Mouse (Mus musculus): Measurements from ENCODE around the gene Tomm6. TPM values are rescaled to one million over a fixed set of nuclear protein-coding genes. Genes with fewer than 3 reads are reported as not detected.

The Tomm6 gene
- total RNA-seq (2021) (100 to 1,000 TPM; 223 to 242 TPM), polyA plus RNA-seq (2012; rRNA removed) (81.0 and 81.3 TPM in 2 replicates)
- long read RNA-seq, transcript Tomm6-202 (3 exons, 749 nt), result major isoform, 158 of 169 reads
- long read RNA-seq, transcript Tomm6-201 (3 exons, 594 nt), result minor isoform, 8 of 169 reads
- long read RNA-seq, partial matches to known transcripts, result 0 of 169 reads
- long read RNA-seq, other reads (novel, unspliced or antisense), result 3 of 169 reads

GRCm38 (mm10) chr17:47688344-47688607 lies at the start of gene Tomm6:
TSS of gene Tomm6 (minus strand) at chr17:47688386.
- no peak for DNase-seq

DNA sequence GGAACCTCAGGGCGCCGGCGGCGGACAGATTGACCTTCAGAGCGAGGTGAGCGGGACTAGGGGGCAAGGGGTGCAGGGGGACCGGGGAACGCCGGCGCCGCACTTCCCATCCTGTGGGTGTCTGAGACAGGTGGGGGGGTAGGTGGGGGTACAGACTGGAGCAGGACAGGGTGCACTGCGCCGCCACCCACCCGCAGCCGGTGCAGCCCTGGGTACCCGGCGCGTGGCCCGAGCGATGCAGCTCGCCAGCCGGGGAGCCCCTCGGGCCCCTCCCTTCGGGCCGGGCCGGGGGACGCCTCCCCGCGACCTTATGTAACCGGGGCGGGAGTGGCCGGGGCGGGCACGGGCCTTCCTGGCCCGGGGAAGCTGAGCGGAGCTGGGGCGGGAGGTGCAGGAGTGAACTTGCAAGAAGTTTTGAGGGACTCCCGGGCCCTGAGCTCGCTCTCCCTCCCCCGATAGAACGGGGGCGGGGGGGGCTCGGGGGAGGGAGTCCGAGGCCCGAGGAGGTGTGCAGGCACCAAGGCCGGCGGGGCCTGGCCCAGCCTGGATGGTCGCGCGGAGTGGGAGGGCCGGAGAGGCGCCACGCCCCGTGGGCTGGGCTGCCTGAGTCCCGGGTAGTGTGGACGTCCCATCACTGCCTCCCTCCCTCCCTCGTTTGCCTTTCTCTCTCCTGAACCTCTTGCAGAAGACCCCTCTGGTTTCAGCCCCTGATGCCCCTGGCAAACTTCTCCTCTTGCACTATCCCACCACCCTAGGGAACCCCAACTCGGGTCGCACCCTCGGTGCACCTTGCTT lies 49.3 kb upstream of the Tomm6 start:
- DNase-seq, result peak; percentile 96

GRCm38 (mm10) chr17:47736856-47737255 lies 48.7 kb upstream of the Tomm6 start, which contains the start of gene Tfeb:
TSS of gene Tfeb (plus strand) at chr17:47737030.
- peak; percentile 98 for DNase-seq

- DNase-seq, result no peak
These were observed 47.4 kb upstream of the Tomm6 start for GRCm38 (mm10) chr17:47735553-47736100.

GRCm38 (mm10) chr17:47730633-47731575 lies 42.7 kb upstream of the Tomm6 start:
- no peak for DNase-seq

DNA sequence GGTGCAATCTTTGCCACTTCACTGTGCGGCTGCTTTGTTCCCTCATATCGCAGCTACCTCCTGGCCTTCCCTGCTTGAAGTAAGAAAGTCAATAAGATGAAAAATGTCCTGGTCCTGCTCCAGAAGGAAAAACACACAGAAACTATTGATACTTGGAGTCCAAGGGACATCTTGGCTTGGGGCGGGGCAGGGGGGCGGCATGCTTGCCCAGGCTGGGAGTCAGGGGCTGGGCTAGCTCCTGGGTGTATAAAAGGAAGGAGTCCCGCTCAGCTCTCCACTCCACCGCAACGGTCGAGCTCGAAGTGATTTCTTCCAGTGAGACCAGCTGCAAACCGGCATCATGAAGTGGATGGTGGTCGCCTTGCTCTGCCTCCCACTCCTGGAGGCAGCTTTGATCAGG lies 38.4 kb upstream of the Tomm6 start, which contains the start of gene Pgc:
Gene Pgc (plus strand): TSS at position 277 of the 400 bp plus-strand sequence.
- no peak for DNase-seq

DNA sequence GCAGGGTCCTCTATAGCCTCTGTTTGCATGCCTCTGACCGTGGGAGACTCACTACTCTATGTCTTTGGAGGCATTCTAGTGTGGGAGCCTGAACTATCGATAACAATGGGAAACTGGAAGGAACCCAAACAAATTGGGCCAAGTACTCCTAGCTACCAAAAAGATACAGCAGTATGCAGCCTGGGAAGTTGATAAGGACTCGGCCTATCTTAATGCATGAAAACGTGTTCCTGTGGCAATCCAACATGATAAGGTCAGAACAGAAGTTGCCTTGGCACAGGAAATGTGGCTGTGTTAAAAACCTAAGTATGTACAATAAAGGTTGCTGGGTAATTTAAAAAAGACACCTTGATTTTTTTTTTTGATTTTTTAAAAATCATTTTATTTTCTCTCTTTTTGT lies 33.0 kb upstream of the Tomm6 start:
- DNase-seq, result no peak

- DNase-seq, result no peak
These were observed 26.9 kb upstream of the Tomm6 start for GRCm38 (mm10) chr17:47715037-47715436.

DNA sequence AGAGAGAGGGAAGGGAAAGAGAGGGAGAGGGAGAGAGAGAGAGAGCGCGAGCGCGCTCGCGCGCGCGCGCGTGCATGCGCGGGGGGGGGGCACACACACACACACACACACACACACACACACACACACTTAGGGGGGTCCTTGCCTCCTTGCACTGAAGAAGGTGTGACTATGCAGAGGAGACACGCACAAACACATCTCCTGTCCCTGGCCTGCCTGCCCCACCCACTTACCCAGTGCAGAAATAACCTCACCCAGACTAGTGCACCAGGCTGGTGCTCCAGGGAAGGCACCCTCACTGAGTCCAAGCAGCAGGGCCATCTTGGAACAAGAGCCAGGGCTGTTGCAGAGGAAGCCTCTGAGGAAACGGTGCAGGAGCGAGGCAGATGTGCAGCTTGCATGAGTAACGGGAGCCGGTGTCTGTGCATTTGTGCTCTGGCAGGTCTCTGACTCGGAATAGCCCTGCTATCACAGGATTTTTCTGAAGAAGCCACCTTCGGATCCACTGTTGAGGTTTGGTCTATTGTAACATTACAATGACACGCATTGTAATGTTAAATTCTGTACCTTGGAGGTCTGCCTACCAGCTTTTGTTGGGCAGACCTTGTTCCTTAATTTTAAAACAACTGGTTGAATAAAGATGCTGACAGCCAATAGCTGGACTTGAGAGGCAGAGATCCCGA lies 24.8 kb upstream of the Tomm6 start:
- no peak for DNase-seq

- DNase-seq, result no peak
These were observed 23.7 kb upstream of the Tomm6 start for GRCm38 (mm10) chr17:47711883-47712282.

DNA sequence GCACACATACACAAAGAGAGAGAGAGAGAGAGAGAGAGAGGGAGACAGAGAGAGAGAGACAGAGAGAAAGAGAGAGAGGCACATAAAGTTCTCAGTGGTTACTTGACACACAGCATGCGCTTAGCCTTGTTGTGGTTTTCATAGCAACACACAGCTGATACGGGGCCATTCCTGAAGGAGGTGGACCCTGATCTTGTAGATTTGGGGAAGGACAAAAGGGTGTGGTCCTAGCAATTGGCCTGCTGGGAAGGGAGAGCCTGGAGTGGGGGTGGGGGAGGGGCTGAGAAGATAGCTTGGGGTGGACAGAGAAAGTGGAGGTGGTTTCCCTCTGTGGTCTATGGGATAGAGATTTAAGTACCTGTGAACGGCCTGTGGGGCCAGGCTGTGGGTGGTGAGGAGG lies 21.9 kb upstream of the Tomm6 start:
- DNase-seq, result no peak

- no peak for DNase-seq
These were observed 20.8 kb upstream of the Tomm6 start for GRCm38 (mm10) chr17:47708972-47709371.

GRCm38 (mm10) chr17:47707961-47708360 lies 19.8 kb upstream of the Tomm6 start:
- no peak for DNase-seq

- DNase-seq, result no peak
These were observed 18.0 kb upstream of the Tomm6 start for GRCm38 (mm10) chr17:47706196-47706595.

- no peak for DNase-seq
These were observed 16.5 kb upstream of the Tomm6 start for GRCm38 (mm10) chr17:47704692-47705091.

DNA sequence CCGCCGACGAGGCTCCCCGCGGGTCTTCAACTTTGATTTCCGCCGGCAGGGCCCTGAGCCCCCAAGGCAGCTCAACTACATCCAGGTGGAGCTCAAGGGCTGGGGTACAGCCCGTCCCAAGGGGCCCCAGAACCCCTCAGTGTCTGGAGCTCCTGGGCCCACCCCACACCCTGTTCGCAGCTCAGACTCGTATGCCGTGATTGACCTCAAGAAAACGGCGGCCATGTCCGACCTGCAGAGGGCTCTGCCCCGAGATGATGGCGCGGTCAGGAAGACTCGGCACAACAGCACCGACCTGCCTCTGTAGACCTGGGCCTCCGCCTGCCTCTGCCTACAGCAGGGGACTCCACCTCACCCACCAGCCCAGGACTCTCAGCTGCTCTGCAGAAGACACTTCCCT lies 15.4 kb upstream of the Tomm6 start:
- DNase-seq, result no peak

DNA sequence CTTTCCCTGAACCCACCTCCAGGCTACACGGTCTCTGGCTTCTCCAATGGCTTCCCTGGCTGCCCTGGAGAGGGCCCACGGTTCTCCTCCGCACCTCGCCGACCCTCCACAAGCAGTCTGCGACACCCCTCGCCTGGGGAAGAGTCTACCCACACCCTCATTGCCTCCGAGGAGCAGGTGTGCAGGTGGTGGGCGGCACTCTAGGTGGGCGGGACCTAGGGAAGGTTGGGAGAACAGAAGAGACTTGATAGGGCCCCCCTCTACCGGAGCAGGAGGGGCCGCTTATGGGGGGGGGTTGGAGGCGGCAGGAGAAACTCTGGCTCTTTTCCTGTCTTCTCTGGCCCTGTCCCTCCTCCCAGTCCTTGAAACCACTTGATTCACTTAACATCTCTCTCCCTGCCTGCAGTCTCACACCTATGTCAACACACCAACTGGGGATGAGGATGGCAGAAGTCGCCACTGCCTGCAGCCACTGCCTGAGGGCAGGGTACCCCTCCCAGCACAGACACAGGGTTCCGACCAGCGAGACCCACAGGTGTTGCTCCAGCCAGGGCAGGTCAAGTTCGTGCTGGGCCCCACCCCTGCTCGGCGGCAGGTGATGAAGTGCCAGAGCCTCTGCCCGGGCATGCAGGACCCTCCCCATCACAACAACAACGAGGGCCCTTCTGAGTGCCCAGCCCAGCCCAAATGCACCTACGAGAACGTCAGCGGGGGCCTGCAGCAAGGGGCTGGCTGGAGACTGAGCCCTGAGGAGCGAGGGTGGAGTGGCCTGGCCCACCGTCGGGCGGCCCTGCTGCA lies 14.6 kb upstream of the Tomm6 start:
- DNase-seq, result no peak

- DNase-seq, result no peak
These were observed 13.6 kb upstream of the Tomm6 start for GRCm38 (mm10) chr17:47701793-47702192.

GRCm38 (mm10) chr17:47699055-47699454 lies 10.9 kb upstream of the Tomm6 start:
- DNase-seq, result no peak

DNA sequence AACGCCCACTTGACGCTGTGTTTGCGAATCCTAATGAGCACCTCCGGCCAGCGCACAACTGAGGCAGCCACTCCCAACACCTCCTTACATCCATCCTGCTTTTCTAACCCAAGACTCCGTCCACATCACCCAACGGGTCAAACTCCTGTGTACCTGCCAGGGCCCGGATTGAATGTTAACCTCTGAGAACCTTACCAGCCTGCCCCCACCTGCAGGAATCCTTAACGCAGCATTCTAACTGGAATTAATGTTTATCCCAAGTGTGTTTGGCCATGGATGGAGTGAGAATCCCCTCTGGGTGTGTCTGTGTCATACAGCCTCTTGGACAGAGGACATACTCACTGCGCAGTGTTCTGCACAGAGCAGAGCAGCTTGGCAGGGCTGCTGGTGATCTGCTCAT lies 10.0 kb upstream of the Tomm6 start:
- no peak for DNase-seq

- no peak for DNase-seq
These were observed 7.1 kb upstream of the Tomm6 start for GRCm38 (mm10) chr17:47695337-47695710.
